Mouse (Mus musculus): ENCODE results near the gene Lig4.

Gene Lig4

DNA sequence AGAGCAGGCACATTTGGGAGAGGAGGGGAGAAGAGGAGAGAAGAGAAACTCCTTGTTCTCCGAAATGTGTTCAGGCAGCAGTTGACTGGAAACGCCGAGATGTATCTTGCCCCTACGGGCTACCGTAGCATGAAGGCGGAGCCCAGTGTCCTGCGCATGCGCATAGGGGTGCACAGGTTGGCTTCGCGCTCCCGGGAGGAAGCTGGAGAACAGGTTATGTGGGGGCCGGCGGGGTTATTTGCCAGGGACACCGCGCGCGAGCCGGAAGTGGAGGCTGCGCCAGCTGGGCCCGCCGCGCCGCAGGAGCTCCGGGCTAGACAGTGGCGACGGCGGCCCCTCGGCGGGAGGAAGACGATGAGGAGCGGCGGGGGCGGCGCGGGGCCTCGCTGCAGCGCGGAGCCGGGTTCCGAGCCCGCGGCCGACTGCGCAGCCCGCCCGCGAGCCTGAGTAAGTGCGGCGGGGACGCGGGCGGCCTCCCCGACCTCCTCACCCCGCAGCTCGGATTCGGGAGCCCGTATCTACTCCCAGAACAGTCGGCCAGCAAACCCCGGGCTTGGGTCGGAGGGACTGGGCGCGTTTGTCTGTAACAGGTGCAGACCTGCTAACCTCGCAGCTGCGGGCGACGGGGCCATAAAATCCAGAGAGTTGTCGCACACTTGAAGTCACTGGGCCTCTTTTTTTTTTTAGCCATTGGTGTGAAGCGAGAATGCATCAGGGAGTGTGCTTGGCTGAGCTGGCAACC, at the start of gene Lig4, which contains the start of gene Abhd13:
Gene Lig4, minus strand, starts transcription at position 114 of the 742 bp plus-strand sequence.
Gene Abhd13, plus strand, starts transcription at position 135 of the 742 bp plus-strand sequence.
- DNase-seq (ENCODE audit: low read depth, low spot score) = peak; percentile 99

GRCm38 (mm10) chr8:10017231-10017630, 39.7 kb upstream of the Lig4 start:
- DNase-seq (ENCODE audit: low read depth, low spot score) = no peak

DNA sequence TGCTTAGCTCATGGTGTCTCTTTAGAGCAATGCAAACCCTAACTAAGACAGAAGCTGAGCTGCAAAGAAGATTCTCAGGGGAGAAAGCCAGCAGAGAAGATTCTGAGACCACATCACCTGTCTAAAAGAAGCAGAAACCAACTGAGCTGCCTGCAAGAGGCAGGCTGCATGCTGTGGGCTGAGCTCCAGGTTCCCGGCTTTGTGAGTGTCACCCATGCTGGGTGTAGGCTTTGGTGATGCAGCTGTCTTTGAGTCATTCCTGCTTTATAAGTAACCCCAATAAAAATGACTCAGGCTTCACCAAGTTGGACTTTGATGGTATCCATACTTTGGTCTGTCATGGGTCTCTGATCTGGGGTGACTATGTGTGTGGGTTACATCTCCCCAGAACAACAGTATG, 38.8 kb upstream of the Lig4 start:
- DNase-seq (ENCODE audit: low read depth, low spot score) = no peak

GRCm38 (mm10) chr8:10007660-10008028, 30.2 kb upstream of the Lig4 start:
- no peak for DNase-seq (ENCODE audit: low read depth, low spot score)

DNA sequence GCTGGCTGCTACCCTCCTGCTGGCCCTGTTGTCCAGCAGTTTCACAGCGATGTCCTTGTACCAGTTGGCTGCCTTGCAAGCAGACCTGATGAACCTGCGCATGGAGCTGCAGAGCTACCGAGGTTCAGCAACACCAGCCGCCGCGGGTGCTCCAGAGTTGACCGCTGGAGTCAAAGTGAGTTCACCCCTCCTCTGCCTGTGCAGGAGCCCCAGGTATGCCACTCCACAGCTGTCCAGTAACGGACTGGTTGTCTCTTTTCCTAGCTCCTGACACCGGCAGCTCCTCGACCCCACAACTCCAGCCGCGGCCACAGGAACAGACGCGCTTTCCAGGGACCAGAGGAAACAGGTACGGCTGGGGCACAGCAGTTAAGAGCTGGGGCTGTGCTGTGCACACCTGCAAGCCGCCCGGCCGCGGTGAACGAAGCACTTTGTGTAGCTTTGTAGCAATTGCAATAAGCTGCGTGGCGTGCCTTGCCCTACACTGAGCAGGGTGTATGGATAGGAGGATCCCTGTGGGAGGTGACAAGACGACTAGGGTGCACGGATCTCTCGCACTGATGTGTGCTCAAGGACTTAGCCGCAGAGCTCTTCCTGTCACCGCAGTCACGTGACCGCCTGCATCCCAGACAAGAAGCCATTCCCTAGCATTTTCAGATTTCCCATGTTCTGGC, 29.6 kb upstream of the Lig4 start:
- peak; percentile 80 for DNase-seq (ENCODE audit: low read depth, low spot score)

- no peak for DNase-seq (ENCODE audit: low read depth, low spot score)
Measured at GRCm38 (mm10) chr8:10006156-10006985, 28.9 kb upstream of the Lig4 start, which contains the start of gene Tnfsf13b. Gene Tnfsf13b (plus strand): TSS chr8:10006467.

- no peak for DNase-seq (ENCODE audit: low read depth, low spot score)
Measured at GRCm38 (mm10) chr8:10004115-10004514, 26.6 kb upstream of the Lig4 start.

DNA sequence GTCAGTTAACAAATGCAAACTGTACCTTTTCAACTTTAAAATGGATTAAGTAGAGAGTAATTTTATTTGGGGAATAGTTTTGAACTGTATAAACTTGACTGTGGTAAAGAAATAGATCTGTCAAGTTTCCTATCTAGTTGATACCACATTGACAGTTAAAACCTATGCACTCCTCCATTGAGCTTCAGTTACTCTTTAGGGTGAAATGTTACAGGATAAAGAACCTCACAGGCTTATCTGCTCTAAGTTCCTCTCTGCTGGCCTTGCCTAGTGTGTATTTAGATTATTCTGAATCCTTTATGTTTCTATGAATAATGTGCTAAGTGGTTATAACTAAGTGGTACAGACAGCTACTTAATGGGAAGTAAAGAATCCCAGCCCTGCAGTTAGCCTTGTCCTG, 2.7 kb upstream of the Lig4 start:
- DNase-seq (ENCODE audit: low read depth, low spot score) = no peak

GRCm38 (mm10) chr8:9979746-9980145, 2.3 kb upstream of the Lig4 start:
- DNase-seq (ENCODE audit: low read depth, low spot score) = no peak

GRCm38 (mm10) chr8:9978475-9979230, 1.2 kb upstream of the Lig4 start:
- DNase-seq (ENCODE audit: low read depth, low spot score) = no peak

DNA sequence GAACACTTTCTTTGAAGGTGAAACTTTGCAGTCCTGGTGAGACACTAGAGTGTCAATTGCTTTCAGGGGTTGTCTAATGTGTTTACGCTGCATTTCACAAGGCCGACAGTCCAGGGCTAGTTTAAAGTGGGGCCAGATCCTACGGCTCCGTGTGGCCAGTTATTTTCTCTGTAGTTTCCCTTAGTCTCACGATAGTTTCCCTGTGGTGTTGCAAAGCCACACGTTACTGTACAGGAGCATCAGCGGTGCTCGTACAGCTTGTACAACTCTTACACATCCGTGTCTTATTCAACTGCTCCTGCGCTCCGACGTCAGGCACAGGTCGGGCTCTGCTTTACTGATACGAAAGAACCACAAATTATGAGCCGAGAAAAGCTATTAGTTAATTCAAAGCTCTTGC, 470 bp downstream of the Lig4 start:
- DNase-seq (ENCODE audit: low read depth, low spot score) = peak; percentile 44

DNA sequence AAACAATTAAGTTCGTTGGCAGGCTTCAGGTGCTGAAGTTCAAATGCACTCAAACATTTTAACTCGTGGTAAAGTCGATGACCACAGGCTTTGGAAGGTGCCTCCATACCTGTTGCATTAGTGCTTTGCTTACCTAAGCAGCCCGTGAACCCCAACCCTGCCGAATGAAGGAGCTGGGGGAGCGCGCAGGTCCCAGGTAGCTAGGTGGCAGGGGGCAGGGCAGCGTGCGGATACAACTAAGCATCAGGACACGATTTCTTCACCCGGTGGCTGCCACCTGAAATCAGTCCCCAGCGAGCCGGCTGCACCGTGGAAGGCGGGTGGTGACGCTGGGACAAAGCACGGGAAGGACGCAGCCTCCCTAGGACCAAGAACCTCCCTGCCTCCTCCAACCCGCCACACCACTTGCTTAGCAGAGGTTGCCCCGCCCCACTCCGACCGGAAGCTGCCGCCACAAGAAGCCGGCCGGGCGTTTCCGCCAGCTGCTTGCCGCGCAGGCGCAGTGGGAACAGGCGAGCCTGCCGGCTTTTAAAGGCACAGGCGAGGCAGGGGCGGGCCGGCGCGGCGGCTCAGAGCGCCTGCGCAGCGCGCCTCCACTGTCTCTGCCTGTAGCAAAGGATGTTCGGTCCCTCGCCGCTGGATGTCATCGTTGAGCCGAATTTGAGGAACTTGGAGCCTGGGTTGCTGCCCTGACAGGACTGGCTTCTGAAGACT, 1.4 kb downstream of the Lig4 start:
- peak; percentile 99 for DNase-seq (ENCODE audit: low read depth, low spot score)

DNA sequence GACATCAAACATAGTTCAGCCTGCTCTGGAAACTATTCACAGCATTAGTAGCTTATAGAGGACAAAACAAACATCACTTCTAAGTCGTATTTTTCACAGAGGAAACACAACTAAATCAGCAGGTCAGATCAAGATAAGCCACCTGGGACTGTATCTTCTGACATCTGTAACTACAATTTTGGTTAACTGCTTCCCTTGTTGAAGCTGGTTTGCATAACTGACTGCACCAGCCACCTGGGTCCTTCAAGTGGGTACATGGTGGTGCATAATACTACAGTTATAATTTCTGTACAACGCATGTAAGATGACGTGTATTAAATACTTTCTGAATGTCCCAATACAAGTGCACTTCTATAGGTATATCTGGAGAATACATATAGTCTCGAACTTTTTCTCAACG, 2.2 kb downstream of the Lig4 start:
- DNase-seq (ENCODE audit: low read depth, low spot score) = no peak

DNA sequence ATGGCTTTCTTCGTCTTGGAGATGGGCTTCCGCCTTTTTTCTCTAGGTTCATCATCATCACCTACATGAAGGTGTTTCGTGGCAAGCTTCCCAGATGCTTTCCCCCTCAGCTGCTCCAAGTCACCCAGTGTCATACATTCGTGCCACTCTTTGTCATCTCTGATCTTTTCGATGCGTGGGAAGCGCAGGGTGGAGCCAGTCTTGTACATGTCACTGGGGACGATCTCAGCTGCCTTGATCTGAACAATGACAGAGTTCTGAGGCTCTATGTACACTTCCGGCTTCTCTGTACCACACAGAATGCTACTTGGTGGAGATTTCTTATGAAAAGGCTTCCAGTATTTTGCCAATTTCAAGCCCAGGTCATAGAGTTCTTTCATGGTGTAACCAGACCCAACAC, 5.6 kb downstream of the Lig4 start:
- no peak for DNase-seq (ENCODE audit: low read depth, low spot score)

GRCm38 (mm10) chr8:9959919-9960318, 17.6 kb downstream of the Lig4 start:
- DNase-seq (ENCODE audit: low read depth, low spot score) = no peak

DNA sequence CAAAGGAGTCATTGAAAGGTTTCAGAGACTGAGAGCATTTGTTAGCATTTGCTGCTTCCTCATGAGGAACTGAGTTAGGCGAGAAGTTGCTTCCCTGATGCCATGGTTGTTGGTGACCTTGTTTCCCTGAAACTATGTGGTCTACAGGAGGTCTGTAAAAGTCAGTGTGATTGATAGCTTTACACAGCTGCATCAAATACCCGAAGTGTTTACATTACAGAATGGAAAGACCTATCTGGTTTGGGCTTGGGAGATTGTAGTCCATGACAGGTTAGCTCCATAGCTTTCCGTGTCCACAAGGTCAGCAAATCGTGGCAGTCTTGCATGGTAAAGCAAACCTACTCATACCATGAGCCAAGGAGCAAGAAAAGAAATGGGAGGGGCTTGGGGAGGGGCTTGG, 19.1 kb downstream of the Lig4 start:
- DNase-seq (ENCODE audit: low read depth, low spot score) = no peak

DNA sequence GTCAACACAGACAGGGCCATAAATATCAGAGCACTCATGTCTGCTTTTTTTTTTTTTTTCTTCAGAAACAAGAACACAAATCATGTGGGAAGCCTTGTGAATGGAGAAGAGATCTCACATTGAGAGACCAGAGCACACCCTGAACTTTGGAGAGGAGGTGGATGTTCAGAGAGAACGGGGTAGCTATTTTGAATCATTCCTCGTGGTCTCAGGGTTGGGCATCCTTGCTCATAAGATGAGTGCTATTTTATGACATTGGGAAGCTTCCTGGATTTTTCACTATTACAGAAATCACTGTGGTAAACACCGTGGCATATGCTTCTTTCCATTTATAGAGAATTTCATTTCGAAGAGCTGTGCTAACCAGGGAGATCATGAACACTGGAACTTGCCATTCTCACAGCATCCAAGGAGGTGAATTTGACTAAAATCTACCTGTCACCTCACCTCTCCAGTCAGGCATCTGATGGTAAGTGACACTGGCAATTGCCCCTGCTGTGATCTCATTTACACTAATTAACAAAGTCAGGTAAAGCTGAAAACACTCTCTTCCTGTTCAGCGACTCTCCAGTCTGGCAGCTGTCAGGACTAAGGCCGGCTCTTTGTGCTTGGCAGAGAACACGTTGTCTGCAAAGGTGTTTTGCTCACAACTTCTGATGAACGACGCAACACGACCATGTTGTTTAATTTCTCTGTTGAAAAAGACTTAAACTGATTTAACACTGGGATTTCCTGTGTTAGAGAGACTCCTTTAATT, 28.2 kb downstream of the Lig4 start:
- no peak for DNase-seq (ENCODE audit: low read depth, low spot score)

DNA sequence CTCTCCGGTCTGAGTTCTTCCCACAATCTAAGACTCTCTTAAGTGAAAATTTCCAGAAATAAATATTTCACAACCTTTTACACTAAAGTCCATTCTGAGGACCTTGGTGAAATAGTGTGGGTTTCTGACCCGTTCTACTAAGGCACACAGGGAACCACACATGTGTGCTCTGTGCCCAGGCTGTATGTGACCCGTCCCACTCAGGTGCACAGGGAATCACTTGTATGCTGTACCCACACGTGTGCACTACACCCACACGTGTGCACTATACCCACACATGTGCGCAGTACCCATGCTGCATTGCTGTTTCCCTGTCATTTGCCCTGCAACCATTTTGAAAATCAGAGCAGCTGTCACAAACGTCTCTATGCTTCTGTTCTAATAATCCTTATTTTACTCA, 41.9 kb downstream of the Lig4 start:
- no peak for DNase-seq (ENCODE audit: low read depth, low spot score)

DNA sequence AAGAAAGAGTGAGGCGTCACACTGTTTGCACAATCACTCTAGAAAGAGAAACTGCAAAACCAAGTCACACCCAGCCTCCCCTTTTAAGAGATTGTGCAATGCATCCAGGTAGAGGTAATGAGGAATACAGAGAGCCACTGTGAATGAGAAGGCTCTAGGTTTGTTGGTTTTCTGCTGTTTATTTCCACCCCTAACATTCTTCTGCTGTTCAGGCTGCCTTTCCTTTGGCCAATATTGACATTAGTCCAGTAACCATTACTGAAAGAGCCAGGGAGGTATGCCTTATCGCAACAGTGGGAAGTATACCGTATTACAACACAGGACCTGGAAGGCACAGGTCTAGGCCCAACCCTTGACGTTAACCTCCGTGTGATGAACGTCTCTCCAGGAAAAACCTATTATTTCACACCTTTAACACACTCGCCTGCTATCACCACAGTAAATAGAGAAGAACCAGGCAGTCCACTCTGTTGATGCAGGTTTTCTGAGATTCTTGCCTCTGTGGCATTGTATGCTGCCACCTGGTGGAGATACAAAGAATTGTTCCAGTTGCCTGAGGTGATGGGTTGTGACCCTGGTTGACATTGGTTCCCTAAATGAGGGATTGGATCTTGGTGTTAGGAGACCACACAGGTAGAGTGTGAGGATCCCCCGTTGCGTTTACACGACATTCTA, 42.5 kb downstream of the Lig4 start:
- DNase-seq (ENCODE audit: low read depth, low spot score) = peak; percentile 76

- no peak for DNase-seq (ENCODE audit: low read depth, low spot score)
Measured at GRCm38 (mm10) chr8:9932711-9933110, 44.8 kb downstream of the Lig4 start.
